Mouse (Mus musculus) CH12.LX (cell line): Measurements from ENCODE around the gene Gm47289.

Experiments used
- CHD2 ChIP-seq: IDR thresholded peaks from 2 replicates; pipeline ENCODE4 v1.6.1; 2011; ENCODE audit warnings: low read length, improper control_type of control experiment
- CTCF ChIP-seq, 2 experiments: IDR thresholded peaks in 1 of 2; conservative IDR thresholded peaks in 1 of 2; 2 replicates each; pipeline ENCODE4 v1.5.1; 2011 to 2012; ENCODE audit warnings: low read depth in 2 of 2, low read length in 2 of 2, improper control_type of control experiment in 1 of 2, inconsistent platforms in 1 of 2, mild to moderate bottlenecking in 1 of 2, moderate library complexity in 1 of 2
- ELF1 ChIP-seq: IDR thresholded peaks from 2 replicates; pipeline ENCODE4 v1.6.1; 2014; ENCODE audit warnings: low read depth, mild to moderate bottlenecking, inconsistent platforms, low read length, improper control_type of control experiment
- EP300 ChIP-seq: IDR thresholded peaks from 2 replicates; pipeline ENCODE4 v1.6.1; 2011; ENCODE audit warnings: low read length, improper control_type of control experiment
- HCFC1 ChIP-seq: IDR thresholded peaks from 2 replicates; pipeline ENCODE4 v1.6.1; 2012; ENCODE audit warnings: low read depth, mild to moderate bottlenecking, inconsistent platforms, low read length, improper control_type of control experiment
- JUND ChIP-seq: conservative IDR thresholded peaks from 2 replicates; pipeline ENCODE4 v1.6.1; 2011; ENCODE audit warnings: low read depth, low read length, improper control_type of control experiment
- POLR2A ChIP-seq: IDR thresholded peaks from 2 replicates; pipeline ENCODE4 v1.6.1; 2011; ENCODE audit warnings: low read depth, mild to moderate bottlenecking, improper control_type of control experiment, low read length
- RAD21 ChIP-seq: IDR thresholded peaks from 2 replicates; pipeline ENCODE4 v1.6.1; 2011; ENCODE audit warnings: low read depth, mild to moderate bottlenecking, low read length, improper control_type of control experiment, moderate library complexity
- TBP ChIP-seq: conservative IDR thresholded peaks from 2 replicates; pipeline ENCODE4 v1.6.1; 2011; ENCODE audit warnings: low read depth, low read length, improper control_type of control experiment
- USF1 ChIP-seq: IDR thresholded peaks from 2 replicates; pipeline ENCODE4 v1.6.1; 2014; ENCODE audit warnings: low read depth, mild to moderate bottlenecking, inconsistent platforms, low read length, improper control_type of control experiment

DNA sequence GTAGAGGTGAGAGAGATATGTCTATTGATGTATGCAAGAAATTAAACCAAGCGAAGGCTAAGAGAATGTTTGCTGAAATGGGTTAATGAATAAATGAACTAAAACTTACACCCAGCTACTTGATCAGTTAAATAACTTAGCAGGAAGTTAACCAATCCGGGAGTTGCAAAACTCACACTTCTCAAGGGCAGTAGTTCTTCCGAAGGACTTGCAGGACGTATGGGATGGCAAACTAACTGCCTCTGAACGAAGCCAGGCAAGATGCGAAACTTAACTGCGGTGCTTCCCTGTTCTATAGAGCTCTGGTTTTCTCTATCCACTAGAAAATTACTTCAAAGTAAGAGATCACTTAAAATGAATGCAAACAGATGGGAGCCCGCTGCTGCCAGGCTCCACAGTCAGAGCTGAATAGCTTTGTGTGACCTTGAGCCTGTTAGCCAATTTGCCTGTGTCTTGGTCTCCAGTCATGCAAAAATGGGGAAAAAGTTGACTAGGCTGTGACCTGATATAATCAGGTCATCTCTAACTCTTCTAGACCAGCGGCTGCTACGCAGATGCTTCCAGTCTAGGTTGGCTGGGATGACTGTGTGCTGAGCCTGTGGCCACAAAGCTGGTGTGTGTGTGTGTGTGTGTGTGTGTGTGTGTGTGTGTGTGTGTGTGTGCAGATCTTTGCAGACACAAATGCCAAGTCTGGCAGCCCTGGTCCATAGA, 40.3 kb downstream of the Gm47289 start:
- TF ChIP-seq EP300: no peak
- no peak for TF ChIP-seq ELF1
- TF ChIP-seq CHD2: no peak
- TF ChIP-seq POLR2A: no peak
- no peak for TF ChIP-seq CTCF (conservative IDR thresholded peaks at IDR 0.05 in 1 of 2, IDR thresholded peaks at IDR 0.05 in 1 of 2; ENCODE audit: low read depth in 2 of 2, low read length in 2 of 2)
- TF ChIP-seq RAD21: no peak
- no peak for TF ChIP-seq HCFC1
- no peak for TF ChIP-seq TBP
- TF ChIP-seq USF1: no peak
- TF ChIP-seq JUND: no peak
